ENCODE assay signal across 14 mouse cellular contexts in the genomic region with DNA sequence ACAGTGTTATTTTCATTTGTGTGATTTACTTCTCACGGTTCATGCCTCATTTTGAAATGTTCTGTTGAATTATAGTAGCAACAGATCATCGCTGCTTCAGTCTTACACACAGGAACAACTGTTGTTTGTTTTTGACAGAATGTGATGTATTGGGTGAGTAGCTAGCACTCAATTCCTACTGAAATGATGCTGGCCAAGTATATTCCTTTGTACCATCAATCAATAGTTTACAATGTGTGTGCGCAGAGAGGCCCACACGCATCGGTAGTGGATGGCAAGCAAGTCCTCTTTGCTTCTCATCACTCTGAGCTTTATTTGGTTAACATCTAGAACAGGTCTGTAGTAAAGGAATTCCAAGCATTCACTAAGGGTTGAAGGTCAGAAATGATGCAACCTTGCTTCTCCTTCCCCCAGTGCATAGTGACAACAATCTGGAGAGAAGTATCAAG. TPM values are rescaled to one million over a fixed set of nuclear protein-coding genes. Genes with fewer than 3 reads are reported as not detected.
A peak's percentile ranks its signal among the peaks of the same experiment; 100 is the strongest.
DNase-seq lines count a peak whose midpoint lies in the region; ATAC-seq and TF ChIP-seq lines count a peak whose summit lies in the region.
"Had no signal": no experiment of that assay in that cellular context is flagged by ENCODE, and none has a peak within 500 bp of the region (broad histone marks: within the 10 kb centered on the region; RNA-seq: fewer than 3 reads in every experiment).

No protein-coding gene starts in this region.

- H3K9ac ChIP-seq in kidney, embryonic 16.5 days (replicated peaks; ENCODE audit: low read length) = no peak overlapping the region
- H3K9ac ChIP-seq: embryonic facial prominence, embryonic 15.5 days; forebrain, postnatal 0 days had no signal

- peaks cover 86% of the 10 kb centered on the region for H3K79me3 ChIP-seq in C2C12 (ENCODE audit: low read depth)

- peak; percentile 54 for DNase-seq in kidney, adult 11 months
- no peak for DNase-seq in kidney, postnatal 25 days
- peak; percentile 39 for DNase-seq in embryo, embryonic 11 days
- no peak for DNase-seq in urinary bladder, postnatal 36 days (ENCODE audit: low spot score in 2 of 2)
- DNase-seq in right cerebral cortex, postnatal 4 days = no peak
- DNase-seq in thymus, postnatal 36 days = no peak
- DNase-seq: cerebellum, adult 8-10 months; forebrain, postnatal 0 days; gastrocnemius, postnatal 36 days; right cerebral cortex, postnatal 14 days had no signal

- H3K4me2 ChIP-seq in kidney, embryonic 16.5 days (replicated peaks; ENCODE audit: low read depth, low read length) = no peak overlapping the region
- H3K4me2 ChIP-seq: embryonic facial prominence, embryonic 15.5 days had no signal

- no peaks in the 10 kb centered on the region for H3K27me3 ChIP-seq in C2C12 (ENCODE audit: control insufficient read depth, insufficient read depth, insufficient read length)
- no peaks in the 10 kb centered on the region for H3K27me3 ChIP-seq in kidney, embryonic 16.5 days (ENCODE audit: insufficient read depth, low read length)
- H3K27me3 ChIP-seq: CH12.LX; embryonic facial prominence, embryonic 15.5 days had no signal

- WGBS in kidney, embryonic 16.5 days = 58% methylated on average over 5 of the region's 5 CpGs

- no peak overlapping the region for H3K4me3 ChIP-seq in C2C12 (ENCODE audit: insufficient read depth, poor library complexity, severe bottlenecking)
- H3K4me3 ChIP-seq in kidney, embryonic 16.5 days (ENCODE audit: low read length) = no peak overlapping the region
- H3K4me3 ChIP-seq: embryonic facial prominence, embryonic 15.5 days had no signal

- H3K36me3 ChIP-seq in C2C12 (ENCODE audit: control insufficient read depth, insufficient read depth) = peaks cover 11% of the 10 kb centered on the region
- no peaks in the 10 kb centered on the region for H3K36me3 ChIP-seq in kidney, embryonic 16.5 days (ENCODE audit: insufficient read depth, low read length)
- H3K36me3 ChIP-seq: embryonic facial prominence, embryonic 15.5 days had no signal

- H3K27ac ChIP-seq in kidney, embryonic 16.5 days (ENCODE audit: low read length) = peak overlapping the region; percentile 75; the same call in 1 of the 2 replicates
- H3K27ac ChIP-seq: embryonic facial prominence, embryonic 15.5 days had no signal

- H3K4me1 ChIP-seq in kidney, embryonic 16.5 days (ENCODE audit: insufficient read depth, low read length) = peaks cover 27% of the 10 kb centered on the region
- H3K4me1 ChIP-seq: embryonic facial prominence, embryonic 15.5 days had no signal

- H3K79me2 ChIP-seq in C2C12 (ENCODE audit: control insufficient read depth, insufficient read depth) = peaks cover 100% of the 10 kb centered on the region

- ATAC-seq in kidney, embryonic 16.5 days (ENCODE audit: low FRiP score, low TSS enrichment) = peak; percentile 76; the same call in 1 of the 2 replicates
- ATAC-seq: forebrain, postnatal 0 days had no signal

- no peak for TF ChIP-seq CTCF in C2C12 (IDR thresholded peaks at IDR 0.05; ENCODE audit: control insufficient read depth, insufficient read depth, insufficient read length)

- H3ac ChIP-seq in C2C12 (ENCODE audit: control insufficient read depth, insufficient read length, low read depth) = no peak overlapping the region

- no peaks in the 10 kb centered on the region for H3K9me3 ChIP-seq in kidney, embryonic 16.5 days (ENCODE audit: low read length)
- H3K9me3 ChIP-seq: embryonic facial prominence, embryonic 15.5 days had no signal

TF ChIP-seq in C2C12, 6 proteins besides CTCF, POLR2A, EP300 and RAD21:
- TF ChIP-seq MYOD1 (IDR thresholded peaks at IDR 0.05; ENCODE audit: control insufficient read depth, insufficient read length, low read depth) = no peak
- TF ChIP-seq USF1 (IDR thresholded peaks at IDR 0.05; ENCODE audit: low read depth) = no peak
- TF ChIP-seq FOSL1 (IDR thresholded peaks at IDR 0.05; ENCODE audit: insufficient read depth, low read length, poor library complexity, severe bottlenecking) = no peak
- peak; percentile 30 for TF ChIP-seq CEBPB (IDR thresholded peaks at IDR 0.05; ENCODE audit: low read depth)
- TF ChIP-seq MAX (IDR thresholded peaks at IDR 0.05) = no peak

RNA-seq across cellular contexts. Expression of a gene that starts 14.4 kb away (rescaled TPM):
- polyA plus RNA-seq in C2C12 (2012; fragmentation: generic; extraction: Trizol) = 5.7 TPM
- polyA plus RNA-seq in kidney, embryonic 16.5 days (2015; fragmentation: Nextera tagmentation; extraction: Ambion mirVana) = 6.3 and 6.4 TPM in 2 replicates

Comparison
In these comparisons a context has a peak if more than half of its experiments do, and no peak if none do; other contexts are left out.
1. DNase-seq: peak in kidney, adult 11 months (single experiment) and embryo, embryonic 11 days (single experiment); none in kidney, postnatal 25 days (0 of 2), urinary bladder, postnatal 36 days (0 of 2), right cerebral cortex, postnatal 4 days (single experiment) and thymus, postnatal 36 days (0 of 2).